Mouse (Mus musculus) embryo, embryonic 9.5 days (tissue): Measurements from ENCODE around the gene Bri3bp.
A peak's percentile ranks its signal among the peaks of the same experiment; 100 is the strongest.
"Not testable (repeated sequence)": the region's sequence is repeated elsewhere in the genome, so short reads cannot be mapped to it uniquely, and the experiment has no call there.

Source experiments
- DNase-seq: peaks from one replicate; pipeline ENCODE4 v3.0.0-alpha.2; 2017; ENCODE audit errors: extremely low spot score

Bri3bp gene

GRCm38 (mm10) chr5:125441234-125442114 lies at the start of gene Bri3bp:
Gene Bri3bp (plus strand): TSS chr5:125441568.
- peak; percentile 90 for DNase-seq

GRCm38 (mm10) chr5:125391609-125392008 lies 49.8 kb upstream of the Bri3bp start:
- no peak for DNase-seq

GRCm38 (mm10) chr5:125392176-125392575 lies 49.2 kb upstream of the Bri3bp start:
- DNase-seq = not testable (repeated sequence)

- no peak for DNase-seq
Measured at GRCm38 (mm10) chr5:125392618-125392976, 48.8 kb upstream of the Bri3bp start.

- peak; percentile 95 for DNase-seq
Measured at GRCm38 (mm10) chr5:125392977-125393621, 48.3 kb upstream of the Bri3bp start.

- peak; percentile 83 for DNase-seq
Measured at GRCm38 (mm10) chr5:125393622-125394603, 47.5 kb upstream of the Bri3bp start.

- DNase-seq = no peak
Measured at GRCm38 (mm10) chr5:125395008-125395407, 46.4 kb upstream of the Bri3bp start.

GRCm38 (mm10) chr5:125400903-125401302 lies 40.5 kb upstream of the Bri3bp start:
- DNase-seq = no peak

- no peak for DNase-seq
Measured at GRCm38 (mm10) chr5:125402476-125402875, 38.9 kb upstream of the Bri3bp start.

GRCm38 (mm10) chr5:125402991-125403390 lies 38.4 kb upstream of the Bri3bp start:
- no peak for DNase-seq

- DNase-seq = peak; percentile 88
Measured at GRCm38 (mm10) chr5:125403481-125404465, 37.6 kb upstream of the Bri3bp start.

- DNase-seq = no peak
Measured at GRCm38 (mm10) chr5:125404536-125404902, 36.8 kb upstream of the Bri3bp start.

GRCm38 (mm10) chr5:125404903-125405545 lies 36.3 kb upstream of the Bri3bp start:
- peak; percentile 89 for DNase-seq

GRCm38 (mm10) chr5:125405546-125406248 lies 35.7 kb upstream of the Bri3bp start:
- DNase-seq = peak; percentile 93

GRCm38 (mm10) chr5:125406322-125407016 lies 34.9 kb upstream of the Bri3bp start:
- DNase-seq = no peak

GRCm38 (mm10) chr5:125407020-125407830 lies 34.1 kb upstream of the Bri3bp start:
- no peak for DNase-seq

- DNase-seq = no peak
Measured at GRCm38 (mm10) chr5:125407910-125408575, 33.3 kb upstream of the Bri3bp start.
